Mouse (Mus musculus) C2C12 (cell line): Measurements from ENCODE around the gene Pde6d. TPM values are rescaled to one million over a fixed set of nuclear protein-coding genes. Genes with fewer than 3 reads are reported as not detected.
A peak's percentile ranks its signal among the peaks of the same experiment; 100 is the strongest.

Experiments used
- H3K27me3 ChIP-seq: one replicate; pipeline ENCODE4 v1.6.1; 2011; ENCODE audit not compliant: control insufficient read depth, insufficient read depth, insufficient read length
- H3K36me3 ChIP-seq: one replicate; pipeline ENCODE4 v1.6.1; 2011; ENCODE audit not compliant: control insufficient read depth, insufficient read depth
- H3K4me3 ChIP-seq: one replicate; pipeline ENCODE4 v1.5.1; 2011; ENCODE audit warnings: mild to moderate bottlenecking, control low read depth; ENCODE audit not compliant: poor library complexity, insufficient read depth, severe bottlenecking
- H3K79me2 ChIP-seq: one replicate; pipeline ENCODE4 v1.6.1; 2011; ENCODE audit not compliant: control insufficient read depth, insufficient read depth
- H3K79me3 ChIP-seq: one replicate; pipeline ENCODE4 v1.6.1; 2011; ENCODE audit warnings: low read depth, control low read depth
- H3ac ChIP-seq: one replicate; pipeline ENCODE3; 2011; ENCODE audit warnings: low read depth; ENCODE audit not compliant: control insufficient read depth, insufficient read length
- CEBPB ChIP-seq: IDR thresholded peaks from one replicate; pipeline ENCODE4 v1.6.1; 2011; ENCODE audit warnings: low read depth, mild to moderate bottlenecking, control low read depth, moderate library complexity
- CTCF ChIP-seq: IDR thresholded peaks from one replicate; pipeline ENCODE4 v1.5.1; 2011; ENCODE audit not compliant: control insufficient read depth, insufficient read depth, insufficient read length
- FOSL1 ChIP-seq: IDR thresholded peaks from one replicate; pipeline ENCODE4 v1.8.0; 2011; ENCODE audit warnings: mild to moderate bottlenecking, low read length; ENCODE audit not compliant: poor library complexity, insufficient read depth, severe bottlenecking
- MAX ChIP-seq: IDR thresholded peaks from one replicate; pipeline ENCODE4 v1.6.1; 2011; ENCODE audit warnings: mild to moderate bottlenecking, control low read depth
- MYOD1 ChIP-seq: IDR thresholded peaks from one replicate; pipeline ENCODE4 v1.6.1; 2011; ENCODE audit warnings: low read depth; ENCODE audit not compliant: control insufficient read depth, insufficient read length
- MYOG ChIP-seq: IDR thresholded peaks from one replicate; pipeline ENCODE4 v1.6.1; 2011; ENCODE audit not compliant: control insufficient read depth, insufficient read length; ENCODE audit errors: extremely low read depth
- USF1 ChIP-seq: IDR thresholded peaks from one replicate; pipeline ENCODE4 v1.6.1; 2011; ENCODE audit warnings: low read depth, mild to moderate bottlenecking, control low read depth, moderate library complexity
- polyA plus RNA-seq: library from polyadenylated mRNA; unstranded; fragments of >200 nt; fragmentation: generic; extraction: Trizol; gene quantifications from one replicate; pipeline ENCODE4 v1.2.1, GENCODE M21; 2012; ENCODE audit warnings: missing spikeins

The Pde6d gene
- polyA plus RNA-seq, 1 experiment = 41.8 TPM

- no peak overlapping the region for H3K4me3 ChIP-seq
- no peak overlapping the region for H3ac ChIP-seq
- TF ChIP-seq USF1 (no peak), CTCF (peak; percentile 7)
- H3K36me3 ChIP-seq = peaks cover 56% of the 10 kb centered on the region
- no peaks in the 10 kb centered on the region for H3K79me3 ChIP-seq
- no peaks in the 10 kb centered on the region for H3K79me2 ChIP-seq
- H3K27me3 ChIP-seq = no peaks in the 10 kb centered on the region
Observed at GRCm38 (mm10) chr1:86598516-86598915, 16.1 kb upstream of the Pde6d start.

DNA sequence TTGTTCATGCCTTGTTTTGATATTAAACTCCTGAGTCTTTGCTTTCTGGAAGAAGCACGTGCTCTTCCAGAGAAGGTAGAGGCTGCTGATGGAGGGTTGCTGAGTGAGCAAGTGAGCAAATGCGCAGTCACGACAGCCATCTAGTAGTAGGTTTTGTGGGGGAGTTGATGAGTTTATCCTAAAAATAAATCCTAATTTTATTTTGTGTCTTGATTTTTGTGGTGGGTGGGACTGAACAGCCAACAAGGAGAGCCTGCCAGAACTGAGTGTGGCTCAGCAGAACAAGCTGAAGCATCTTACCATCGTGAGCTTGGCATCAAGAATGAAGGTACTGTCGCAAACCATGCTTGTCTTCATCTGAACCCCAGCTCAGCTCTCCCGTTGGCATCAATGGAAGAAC is 14.1 kb upstream of the Pde6d start:
- TF ChIP-seq CTCF = no peak
- no peak for TF ChIP-seq MYOG
- no peak for TF ChIP-seq USF1
- no peak for TF ChIP-seq FOSL1
- no peak for TF ChIP-seq MAX
- no peak for TF ChIP-seq MYOD1
- TF ChIP-seq CEBPB = no peak
- peaks cover 53% of the 10 kb centered on the region for H3K36me3 ChIP-seq

GRCm38 (mm10) chr1:86595315-86595714 is 12.9 kb upstream of the Pde6d start:
- no peaks in the 10 kb centered on the region for H3K79me2 ChIP-seq
- H3K4me3 ChIP-seq = no peak overlapping the region
- TF ChIP-seq CTCF (no peak), FOSL1 (no peak), MYOD1 (no peak), MYOG (no peak), CEBPB (no peak)
- H3ac ChIP-seq = no peak overlapping the region
- peaks cover 42% of the 10 kb centered on the region for H3K36me3 ChIP-seq
- H3K79me3 ChIP-seq = no peaks in the 10 kb centered on the region
- H3K27me3 ChIP-seq = no peaks in the 10 kb centered on the region

More for the DNA sequence above, 14.1 kb upstream of the Pde6d start:
- Histone ChIP-seq H3K4me3 (no peak overlapping the region), H3K79me2 (no peaks in the 10 kb centered on the region), H3K27me3 (no peaks in the 10 kb centered on the region), H3ac (no peak overlapping the region), H3K79me3 (no peaks in the 10 kb centered on the region)

GRCm38 (mm10) chr1:86594539-86594938 is 12.1 kb upstream of the Pde6d start:
- no peak overlapping the region for H3ac ChIP-seq
- peaks cover 39% of the 10 kb centered on the region for H3K36me3 ChIP-seq
- TF ChIP-seq MYOG (no peak), CEBPB (no peak), FOSL1 (no peak), CTCF (no peak), USF1 (no peak), MYOD1 (no peak), MAX (no peak)
- H3K79me3 ChIP-seq = no peaks in the 10 kb centered on the region
- no peaks in the 10 kb centered on the region for H3K27me3 ChIP-seq
- H3K79me2 ChIP-seq = no peaks in the 10 kb centered on the region
- H3K4me3 ChIP-seq = no peak overlapping the region

GRCm38 (mm10) chr1:86586992-86587391 is 4.6 kb upstream of the Pde6d start:
- H3K79me3 ChIP-seq = peaks cover 6% of the 10 kb centered on the region
- H3K79me2 ChIP-seq = peaks cover 19% of the 10 kb centered on the region
- peak overlapping the region; percentile 94 for H3K4me3 ChIP-seq
- no peaks in the 10 kb centered on the region for H3K27me3 ChIP-seq
- H3K36me3 ChIP-seq = peaks cover 11% of the 10 kb centered on the region
- TF ChIP-seq MYOG (no peak), USF1 (peak; percentile 5), CTCF (no peak), MYOD1 (no peak), MAX (peak; percentile 41), CEBPB (no peak), FOSL1 (no peak)
- peak overlapping the region; percentile 84 for H3ac ChIP-seq

- peaks cover 6% of the 10 kb centered on the region for H3K79me3 ChIP-seq
- no peaks in the 10 kb centered on the region for H3K27me3 ChIP-seq
- H3K79me2 ChIP-seq = peaks cover 30% of the 10 kb centered on the region
- H3K36me3 ChIP-seq = no peaks in the 10 kb centered on the region
- TF ChIP-seq FOSL1 = no peak
- TF ChIP-seq CEBPB = no peak
- TF ChIP-seq MYOG = no peak
- TF ChIP-seq CTCF = no peak
- TF ChIP-seq USF1 = no peak
- no peak for TF ChIP-seq MYOD1
- TF ChIP-seq MAX = no peak
- no peak overlapping the region for H3ac ChIP-seq
- no peak overlapping the region for H3K4me3 ChIP-seq
Observed at GRCm38 (mm10) chr1:86583709-86584108, 1.3 kb upstream of the Pde6d start.
